Mouse (Mus musculus) megakaryocyte, embryonic 14.5 days (primary cell): ENCODE results near the gene Cacnb3.

Experiments
- FLI1 ChIP-seq: IDR thresholded peaks from 2 replicates; pipeline ENCODE4 v1.6.1; 2012; ENCODE audit warnings: low read length, inconsistent platforms, mixed read lengths
- GATA1 ChIP-seq: IDR thresholded peaks from 3 replicates; pipeline ENCODE4 v1.6.1; 2012; ENCODE audit warnings: mixed read lengths, low read length, inconsistent platforms, borderline replicate concordance

GRCm38 (mm10) chr15:98604041-98604575 lies 26.5 kb upstream of the Cacnb3 start:
- no peak for TF ChIP-seq GATA1
- no peak for TF ChIP-seq FLI1
